Mouse (Mus musculus): ENCODE data around the gene Adam17. TPM values are rescaled to one million over a fixed set of nuclear protein-coding genes. Genes with fewer than 3 reads are reported as not detected.
"Not testable (repeated sequence)": the region's sequence is repeated elsewhere in the genome, so short reads cannot be mapped to it uniquely, and the experiment has no call there.

Adam17 gene
- 19.4 and 20.0 TPM in 2 replicates for polyA plus RNA-seq (2015; fragmentation: Nextera tagmentation; extraction: Ambion mirVana)

DNA sequence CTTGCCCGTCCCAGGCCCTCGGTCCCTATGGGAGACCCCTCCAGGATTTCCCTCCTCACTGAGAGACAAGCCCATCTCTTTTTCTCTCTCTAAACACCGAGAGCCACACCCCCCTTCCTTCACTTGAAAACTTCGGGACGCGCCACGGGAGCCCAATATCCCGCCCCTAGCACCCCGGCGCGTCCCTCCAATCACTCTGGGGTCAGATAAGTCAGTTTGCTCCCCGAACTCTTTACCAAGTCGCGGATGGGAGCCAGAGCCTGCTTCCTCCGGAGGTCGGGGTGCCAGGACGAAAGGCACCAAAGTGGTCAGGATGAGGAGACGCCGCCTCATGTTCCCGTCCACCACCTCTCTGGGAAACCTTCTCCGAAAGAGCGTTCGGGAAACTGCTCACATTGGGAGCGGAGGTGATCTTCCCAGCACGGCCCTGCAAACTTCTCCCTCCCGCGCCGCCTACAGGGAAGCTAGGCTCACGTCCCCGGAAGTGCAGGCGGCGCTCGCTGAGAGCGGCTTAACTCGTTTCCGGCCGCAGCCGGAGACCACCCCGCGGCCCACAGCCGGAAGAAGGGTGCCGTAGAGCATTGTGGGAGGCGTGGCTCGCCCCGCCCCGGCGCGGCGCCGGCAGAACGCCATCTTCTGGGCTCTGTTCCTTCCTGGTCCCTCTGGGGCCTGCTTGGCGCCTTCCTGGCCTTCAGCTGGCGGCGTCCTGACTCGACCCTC is at the start of gene Adam17:
TSS of gene Adam17 (minus strand) at position 533 of the 720 bp plus-strand sequence.
- Histone ChIP-seq H3K9ac (replicated peaks) (peak within 1 kb of the TSS; percentile 96), H3K27me3 (no peaks in the 10 kb centered on the region), H3K9me3 (no peaks in the 10 kb centered on the region), H3K4me3 (peak within 1 kb of the TSS; percentile 72), H3K4me1 (peaks cover 6% of the 10 kb centered on the region), H3K4me2 (replicated peaks) (peak within 1 kb of the TSS; percentile 72), H3K36me3 (no peaks in the 10 kb centered on the region), H3K27ac (replicated peaks) (peak within 1 kb of the TSS; percentile 96)
- WGBS: under 1% methylated on average over 55 of the region's 55 CpGs
- ATAC-seq (replicated peaks): peak; percentile 99

DNA sequence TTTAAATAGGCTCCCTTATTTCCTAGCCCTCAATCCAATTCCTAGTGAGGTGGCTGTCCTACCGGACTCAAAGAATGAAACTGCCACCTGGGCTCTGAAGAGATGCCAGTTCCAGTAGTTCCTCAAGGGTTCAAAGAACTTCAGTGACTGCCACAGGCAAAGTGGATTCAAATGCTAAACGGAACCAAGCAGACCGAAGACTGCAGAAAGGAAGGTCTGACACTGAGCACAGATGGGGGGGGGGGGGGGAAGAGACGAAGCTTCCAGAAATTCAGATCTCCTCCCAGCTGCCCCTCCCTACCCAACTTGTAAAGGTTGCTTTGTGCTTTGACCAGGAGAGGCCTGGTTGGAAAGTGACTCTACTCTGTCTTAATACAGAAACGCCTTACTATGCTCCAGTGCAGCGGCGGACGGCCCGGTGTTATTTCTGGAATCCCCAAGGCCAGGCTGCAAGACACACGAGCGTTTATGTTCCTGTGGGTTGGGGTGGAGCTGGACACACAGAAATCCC is 45.2 kb upstream of the Adam17 start:
- H3K4me1 ChIP-seq: peaks cover 26% of the 10 kb centered on the region
- 37% methylated on average over 11 of the region's 11 CpGs for WGBS
- peaks cover 17% of the 10 kb centered on the region for H3K36me3 ChIP-seq
- H3K27ac ChIP-seq (replicated peaks): peak overlapping the region; percentile 100
- no peak for ATAC-seq (replicated peaks)
- H3K4me3 ChIP-seq: peak overlapping the region; percentile 100
- no peaks in the 10 kb centered on the region for H3K9me3 ChIP-seq
- peak overlapping the region; percentile 62 for H3K4me2 ChIP-seq (replicated peaks)
- H3K9ac ChIP-seq (replicated peaks): peak overlapping the region; percentile 85
- no peaks in the 10 kb centered on the region for H3K27me3 ChIP-seq

DNA sequence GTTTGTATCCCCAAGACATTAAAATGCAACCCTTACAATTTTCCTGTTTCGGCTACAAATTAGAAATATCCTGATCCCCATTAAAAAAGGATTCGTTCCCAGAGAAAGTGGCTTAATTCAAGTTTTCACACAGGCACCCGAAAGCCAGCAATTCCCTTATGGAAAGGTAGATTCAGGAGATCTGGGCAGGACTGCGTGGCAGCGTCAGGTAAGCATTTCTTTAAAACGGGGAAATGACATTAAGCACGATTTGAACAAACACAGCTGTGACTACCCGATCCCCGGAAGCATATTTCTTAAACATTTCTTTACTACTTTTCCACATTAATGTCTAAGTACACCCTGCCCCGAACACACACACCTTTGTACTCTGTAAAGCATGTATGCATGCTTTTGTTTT is 44.7 kb upstream of the Adam17 start:
- Histone ChIP-seq H3K27ac (replicated peaks) (peak overlapping the region; percentile 100), H3K4me1 (peaks cover 26% of the 10 kb centered on the region), H3K9ac (replicated peaks) (peak overlapping the region; percentile 85), H3K9me3 (0 out of 2 replicates have a peak, but pooled peaks cover 3% of the 10 kb centered on the region), H3K4me2 (replicated peaks) (peak overlapping the region; percentile 62), H3K36me3 (peaks cover 22% of the 10 kb centered on the region), H3K27me3 (no peaks in the 10 kb centered on the region), H3K4me3 (peak overlapping the region; percentile 100)
- no peak for ATAC-seq (replicated peaks)
- WGBS: 3% methylated on average over 10 of the region's 10 CpGs

DNA sequence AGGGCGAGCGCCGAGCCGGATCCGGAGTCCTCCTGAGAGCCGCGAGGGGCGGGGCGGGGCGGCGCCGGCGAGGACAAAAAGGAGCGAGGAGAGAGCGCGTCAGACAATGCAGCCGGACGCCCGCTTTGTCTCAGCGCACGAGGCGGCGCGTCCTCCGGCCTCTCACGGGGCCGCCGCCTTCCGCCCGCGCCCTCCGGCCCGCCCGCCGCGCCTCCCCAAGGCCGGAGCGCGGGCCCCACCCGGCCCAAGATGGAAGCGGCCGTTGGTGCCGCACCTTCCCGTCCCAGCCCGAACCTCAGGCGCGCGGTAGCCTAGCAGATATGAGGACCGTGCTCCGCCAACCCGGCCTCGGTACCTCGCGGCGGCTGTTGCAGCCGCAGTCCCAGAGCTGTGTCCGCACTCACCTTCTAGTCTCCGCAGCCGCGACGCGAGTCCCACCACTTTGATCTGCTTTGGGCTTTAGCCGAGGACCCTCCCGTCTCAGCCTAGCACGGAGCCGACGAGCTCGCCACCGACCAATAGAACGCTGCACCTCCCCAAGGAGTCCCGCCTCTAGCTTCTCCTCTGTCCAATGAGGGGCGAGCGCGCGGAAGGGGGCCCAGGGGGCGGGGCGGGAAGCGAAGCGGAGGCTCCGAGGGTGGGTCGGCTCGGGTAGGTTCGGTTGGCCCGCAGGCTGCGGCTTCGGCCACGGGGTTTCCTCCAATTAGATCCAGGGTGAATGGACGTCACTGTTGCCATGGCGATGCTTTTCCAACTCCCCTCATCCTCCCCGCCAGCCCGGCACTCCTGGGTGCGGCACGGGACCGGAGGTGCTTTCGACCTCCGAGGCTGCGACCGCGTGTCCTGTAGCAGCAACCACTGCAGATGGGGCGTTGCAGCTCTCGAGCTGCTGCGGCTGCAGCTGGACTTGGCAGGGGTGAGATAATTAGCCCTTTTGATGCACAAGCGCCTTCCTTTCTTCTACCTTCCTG is 44.0 kb upstream of the Adam17 start, which contains the start of gene Ywhaq:
TSS of gene Ywhaq (minus strand) at position 538 of the 971 bp plus-strand sequence.
- Histone ChIP-seq H3K27ac (replicated peaks) (peak within 1 kb of the TSS; percentile 100), H3K4me1 (peaks cover 26% of the 10 kb centered on the region), H3K27me3 (no peaks in the 10 kb centered on the region), H3K4me2 (replicated peaks) (peak within 1 kb of the TSS; percentile 69), H3K36me3 (peaks cover 29% of the 10 kb centered on the region), H3K9me3 (0 out of 2 replicates have a peak, but pooled peaks cover 8% of the 10 kb centered on the region), H3K4me3 (peak within 1 kb of the TSS; percentile 100), H3K9ac (replicated peaks) (peak within 1 kb of the TSS; percentile 100)
- peak; percentile 99 for ATAC-seq (replicated peaks)
- WGBS: under 1% methylated on average over 100 of the region's 103 CpGs

DNA sequence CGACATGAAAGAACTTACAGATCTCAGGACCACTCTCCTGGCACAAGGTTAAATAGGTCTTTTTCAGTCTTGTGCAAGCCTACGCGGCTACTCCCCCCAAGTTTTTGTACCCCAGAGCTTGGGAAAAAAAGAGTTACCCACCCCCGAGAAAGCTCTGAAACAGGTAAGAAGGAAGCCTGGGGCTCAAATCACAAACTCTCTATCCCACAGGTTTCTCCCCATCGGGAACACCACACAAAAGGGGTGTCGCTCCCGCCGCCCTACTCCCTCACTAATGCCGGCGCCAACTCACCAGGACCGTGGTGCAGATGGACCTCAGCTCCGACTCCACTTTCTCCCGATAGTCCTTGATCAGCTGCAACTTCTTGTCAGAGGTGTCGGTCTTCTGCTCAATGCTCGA is 43.1 kb upstream of the Adam17 start:
- peaks cover 38% of the 10 kb centered on the region for H3K36me3 ChIP-seq
- peak overlapping the region; percentile 57 for H3K27ac ChIP-seq (replicated peaks)
- 0% methylated on average over 15 of the region's 15 CpGs for WGBS
- H3K9me3 ChIP-seq: peaks cover 17% of the 10 kb centered on the region
- H3K4me1 ChIP-seq: peaks cover 26% of the 10 kb centered on the region
- ATAC-seq (replicated peaks): no peak
- H3K4me2 ChIP-seq (replicated peaks): peak overlapping the region; percentile 69
- H3K4me3 ChIP-seq: peak overlapping the region; percentile 100
- H3K27me3 ChIP-seq: no peaks in the 10 kb centered on the region
- H3K9ac ChIP-seq (replicated peaks): peak overlapping the region; percentile 100

DNA sequence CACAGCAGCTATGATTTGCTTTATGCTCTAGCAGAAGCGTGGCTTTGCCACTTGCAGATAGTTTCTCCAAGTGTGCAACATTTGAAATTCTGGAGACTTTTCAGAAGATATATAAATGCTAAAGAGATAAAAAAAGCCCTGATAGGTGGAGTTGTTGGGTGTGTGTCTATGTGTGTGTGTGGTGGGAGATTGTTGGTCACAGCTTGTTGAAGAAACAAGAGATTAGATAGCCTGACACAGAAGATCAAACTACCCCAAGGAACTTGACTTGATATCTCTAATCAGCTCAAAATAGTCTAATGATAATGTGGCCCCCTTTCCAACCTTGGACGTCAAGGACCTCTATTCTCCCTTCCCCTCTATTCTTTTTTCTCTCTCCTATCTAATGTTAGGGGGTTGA is 37.2 kb upstream of the Adam17 start:
- WGBS: 92% methylated on average over 2 of the region's 2 CpGs
- no peak overlapping the region for H3K27ac ChIP-seq (replicated peaks)

DNA sequence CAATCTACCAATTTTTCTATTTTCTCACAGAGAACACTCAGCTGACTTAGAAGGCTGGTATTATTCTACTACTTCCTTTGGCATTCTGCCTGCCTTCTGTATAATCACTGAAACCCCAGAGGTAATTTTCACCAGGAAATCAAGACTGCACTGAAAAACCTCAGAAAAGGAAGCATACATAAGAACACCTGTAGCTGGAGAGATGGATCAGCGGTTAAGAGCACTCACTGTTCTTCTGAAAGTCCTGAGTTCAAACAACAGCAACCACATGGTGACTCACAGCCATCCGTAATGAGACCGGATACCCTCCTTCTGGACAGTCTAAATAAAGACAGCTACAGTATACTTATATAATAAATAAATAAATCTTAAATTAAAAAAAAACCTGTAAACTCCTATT is 36.2 kb upstream of the Adam17 start:
- no peak overlapping the region for H3K27ac ChIP-seq (replicated peaks)
- no peak for ATAC-seq (replicated peaks)
- peaks cover 39% of the 10 kb centered on the region for H3K9me3 ChIP-seq
- H3K4me2 ChIP-seq (replicated peaks): no peak overlapping the region
- H3K4me3 ChIP-seq: no peak overlapping the region
- peaks cover 7% of the 10 kb centered on the region for H3K4me1 ChIP-seq
- H3K9ac ChIP-seq (replicated peaks): no peak overlapping the region
- peaks cover 88% of the 10 kb centered on the region for H3K36me3 ChIP-seq
- no peaks in the 10 kb centered on the region for H3K27me3 ChIP-seq
- WGBS: 96% methylated on average over 3 of the region's 3 CpGs

More for the DNA sequence above, 37.2 kb upstream of the Adam17 start:
- H3K4me2 ChIP-seq (replicated peaks): no peak overlapping the region
- no peak overlapping the region for H3K4me3 ChIP-seq
- no peaks in the 10 kb centered on the region for H3K27me3 ChIP-seq
- peaks cover 39% of the 10 kb centered on the region for H3K9me3 ChIP-seq
- no peak overlapping the region for H3K9ac ChIP-seq (replicated peaks)
- peaks cover 16% of the 10 kb centered on the region for H3K4me1 ChIP-seq
- ATAC-seq (replicated peaks): no peak
- H3K36me3 ChIP-seq: peaks cover 90% of the 10 kb centered on the region

DNA sequence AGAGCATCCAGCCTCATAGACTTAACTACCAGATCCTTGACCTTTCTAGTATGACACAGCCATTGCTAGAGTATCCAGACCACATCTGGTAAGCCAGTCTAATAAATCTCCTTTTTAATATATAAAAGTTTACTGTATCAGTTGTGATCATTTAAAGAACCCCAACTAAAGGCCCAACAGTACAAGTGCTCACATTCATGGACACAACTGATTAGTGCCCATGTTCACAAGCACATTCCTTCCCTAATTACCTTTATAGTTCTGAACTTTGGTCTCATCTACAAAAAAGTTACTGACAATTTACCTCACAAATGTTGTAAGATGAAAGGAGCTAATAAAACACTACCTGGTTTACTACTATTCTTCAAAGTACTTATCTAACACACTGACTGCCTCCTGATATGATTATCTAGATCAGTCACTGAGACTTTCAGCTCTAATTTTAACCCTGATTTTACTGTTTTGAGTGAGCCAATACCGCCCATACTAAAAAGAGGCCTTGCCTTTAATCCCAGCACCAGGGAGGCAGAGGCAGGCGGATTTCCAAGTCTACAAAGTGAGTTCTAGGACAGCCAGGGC is 35.4 kb upstream of the Adam17 start:
- H3K4me1 ChIP-seq: no peaks in the 10 kb centered on the region
- no peak for ATAC-seq (replicated peaks)
- no peak overlapping the region for H3K4me2 ChIP-seq (replicated peaks)
- no peak overlapping the region for H3K27ac ChIP-seq (replicated peaks)
- 100% methylated on average over 2 of the region's 2 CpGs for WGBS
- H3K4me3 ChIP-seq: no peak overlapping the region
- H3K9ac ChIP-seq (replicated peaks): no peak overlapping the region
- H3K36me3 ChIP-seq: peaks cover 87% of the 10 kb centered on the region
- no peaks in the 10 kb centered on the region for H3K27me3 ChIP-seq
- H3K9me3 ChIP-seq: peaks cover 39% of the 10 kb centered on the region

DNA sequence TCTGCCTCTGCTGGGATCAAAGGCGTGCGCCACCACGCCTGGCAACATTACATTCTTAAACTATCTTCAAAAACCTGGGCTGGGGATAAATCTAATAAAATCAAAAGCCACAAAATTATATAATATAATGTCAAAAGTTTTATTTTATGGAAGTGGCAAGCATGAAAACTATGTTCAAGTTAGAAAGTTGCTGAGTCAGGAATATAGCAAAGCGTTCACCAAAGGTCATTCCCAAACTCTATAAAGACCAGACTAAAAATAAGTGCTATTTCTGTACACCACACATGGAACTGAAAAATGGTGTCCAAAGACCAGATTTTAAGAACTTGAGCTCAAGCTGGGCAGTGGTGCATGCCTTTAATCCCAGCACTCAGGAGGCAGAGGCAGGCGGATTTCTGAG is 29.3 kb upstream of the Adam17 start:
- Histone ChIP-seq H3K36me3 (peaks cover 58% of the 10 kb centered on the region), H3K4me1 (no peaks in the 10 kb centered on the region), H3K27me3 (no peaks in the 10 kb centered on the region), H3K9ac (replicated peaks) (no peak overlapping the region), H3K9me3 (no peaks in the 10 kb centered on the region), H3K4me2 (replicated peaks) (no peak overlapping the region), H3K27ac (replicated peaks) (no peak overlapping the region), H3K4me3 (no peak overlapping the region)
- WGBS: 96% methylated on average over 5 of the region's 5 CpGs
- no peak for ATAC-seq (replicated peaks)

DNA sequence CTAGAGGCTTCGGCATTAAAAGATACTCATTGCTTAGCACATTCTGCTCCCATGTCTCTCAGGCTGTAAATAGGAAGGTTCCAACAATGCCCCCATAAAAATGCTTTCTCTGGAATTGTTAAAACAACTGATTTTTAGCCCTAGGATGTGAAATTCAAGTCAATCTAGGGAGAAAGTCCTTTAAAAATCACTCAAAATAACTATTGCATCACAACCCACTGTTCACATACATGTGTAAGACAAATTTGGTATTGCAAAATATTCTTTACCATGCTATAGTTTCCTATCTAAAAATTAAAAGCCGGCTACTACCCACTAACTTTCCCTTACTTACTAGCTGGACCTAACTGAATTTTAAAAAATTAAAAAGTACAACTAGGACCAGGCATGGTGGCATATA is 12.8 kb upstream of the Adam17 start:
- no peaks in the 10 kb centered on the region for H3K4me1 ChIP-seq
- H3K9ac ChIP-seq (replicated peaks): no peak overlapping the region
- no peak overlapping the region for H3K27ac ChIP-seq (replicated peaks)
- ATAC-seq (replicated peaks): no peak
- no peaks in the 10 kb centered on the region for H3K9me3 ChIP-seq
- H3K27me3 ChIP-seq: no peaks in the 10 kb centered on the region
- H3K4me2 ChIP-seq (replicated peaks): no peak overlapping the region
- H3K4me3 ChIP-seq: no peak overlapping the region
- H3K36me3 ChIP-seq: peaks cover 34% of the 10 kb centered on the region
- 96% methylated on average over 2 of the region's 2 CpGs for WGBS

DNA sequence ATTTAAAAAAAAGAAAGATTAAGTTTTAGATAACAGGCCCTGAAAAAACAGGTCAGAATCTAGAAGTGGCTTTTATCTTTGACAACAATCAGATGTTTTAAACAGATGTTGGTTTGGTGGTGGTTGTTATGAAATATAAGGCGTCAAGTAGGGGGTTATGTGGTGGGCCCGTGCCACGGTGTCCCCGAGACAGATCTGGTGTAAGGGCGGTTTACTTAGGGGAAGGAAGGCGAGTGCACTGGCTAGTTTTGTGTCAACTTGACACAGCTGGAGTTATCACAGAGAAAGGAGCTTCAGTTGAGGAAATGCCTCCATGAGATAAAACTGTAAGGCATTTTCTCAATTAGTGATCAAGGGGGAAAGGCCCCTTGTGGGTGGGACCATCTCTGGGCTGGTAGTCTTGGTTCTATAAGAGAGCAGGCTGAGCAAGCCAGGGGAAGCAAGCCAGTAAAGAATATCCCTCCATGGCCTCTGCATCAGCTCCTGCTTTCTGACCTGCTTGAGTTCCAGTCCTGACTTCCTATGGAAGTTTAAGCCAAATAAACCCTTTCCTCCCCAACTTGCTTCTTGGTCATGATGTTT is 5.4 kb upstream of the Adam17 start:
- H3K36me3 ChIP-seq; H3K4me2 ChIP-seq (replicated peaks); H3K27ac ChIP-seq (replicated peaks); H3K9me3 ChIP-seq; H3K9ac ChIP-seq (replicated peaks); H3K4me1 ChIP-seq; H3K27me3 ChIP-seq; ATAC-seq (replicated peaks); H3K4me3 ChIP-seq: not testable (repeated sequence)
- 88% methylated on average over 6 of the region's 6 CpGs for WGBS
